Mouse (Mus musculus) v-Abl transformed pro-B cells (cell line): ENCODE measurements at regions not wholly inside any gene's neighbourhood (a gene's known extent, or its start where the extent isn't known, plus 50 kb on each side); places are given as distances from the start of the nearest gene placed in this dataset.
"Not testable (repeated sequence)": the region's sequence is repeated elsewhere in the genome, so short reads cannot be mapped to it uniquely, and the experiment has no call there.

ENCODE experiments used
- in situ Hi-C, 2 experiments: fragments of 400-800 bp; cut with MboI; formaldehyde crosslinking; loops; one replicate each; pipeline ENCODE4 v1.15.1; 2025; ENCODE audit not compliant: unreplicated experiment in 2 of 2

DNA sequence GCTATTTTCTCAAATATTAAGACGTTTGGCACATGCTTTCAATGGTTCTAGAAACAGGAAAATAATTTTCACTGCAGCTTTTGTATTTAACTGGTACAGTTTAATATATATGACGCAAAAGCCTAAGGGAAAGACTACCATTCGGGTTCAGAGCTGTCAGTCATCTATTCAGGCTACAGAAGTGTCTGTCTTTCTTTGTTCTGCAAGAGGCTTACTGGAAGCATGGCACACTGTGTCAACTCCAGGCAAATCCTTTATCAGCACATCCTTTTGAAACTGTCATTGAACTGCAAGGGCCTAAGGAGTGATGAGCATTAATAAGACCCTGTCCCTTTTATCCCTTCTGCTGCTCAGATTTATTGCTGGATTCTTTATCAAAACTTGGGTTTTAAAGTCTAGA, 303.8 kb upstream of the Gm5152 start:
- in situ Hi-C loops, result not testable (repeated sequence)

DNA sequence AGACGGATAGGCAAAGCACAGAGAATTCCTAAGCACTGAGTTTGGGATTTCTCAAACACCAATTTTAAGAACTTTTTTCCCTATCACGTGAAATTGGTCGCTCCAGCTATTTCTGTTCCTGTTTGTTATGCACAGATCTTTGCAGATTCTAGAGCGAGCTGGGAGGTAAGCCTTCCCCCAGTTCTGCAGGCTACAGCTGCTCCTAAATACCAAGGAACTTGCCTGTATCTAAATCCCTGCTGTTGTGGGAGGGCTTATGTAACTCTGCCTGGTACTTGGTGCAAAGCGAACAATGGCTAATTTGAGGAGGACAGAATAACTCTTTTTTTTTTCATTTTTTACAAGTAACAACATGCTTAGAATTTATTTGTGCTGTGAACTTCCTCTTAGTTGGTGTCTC, 316.0 kb upstream of the Gm5152 start:
- in situ Hi-C loops, result no loop called here

DNA sequence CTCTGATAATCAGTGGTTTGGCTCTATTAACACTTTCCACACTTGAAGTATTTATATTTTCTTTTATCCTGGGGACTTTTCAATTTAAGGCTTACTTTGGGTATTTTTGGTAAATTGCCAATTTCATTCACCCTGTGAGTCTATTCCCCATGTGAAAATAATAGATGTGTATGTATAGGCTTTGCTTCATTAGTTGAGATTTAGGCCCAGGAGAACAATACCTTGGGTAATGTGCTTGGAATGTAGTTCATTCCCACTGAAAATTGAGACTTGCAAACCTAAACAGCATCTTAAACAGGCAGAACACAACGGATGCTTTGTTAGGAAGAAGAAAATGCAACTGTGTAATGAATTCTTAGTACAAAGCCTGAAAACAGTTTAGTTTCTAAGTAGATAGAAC, 346.1 kb upstream of the Gm5152 start:
- in situ Hi-C loops, result no loop called here

DNA sequence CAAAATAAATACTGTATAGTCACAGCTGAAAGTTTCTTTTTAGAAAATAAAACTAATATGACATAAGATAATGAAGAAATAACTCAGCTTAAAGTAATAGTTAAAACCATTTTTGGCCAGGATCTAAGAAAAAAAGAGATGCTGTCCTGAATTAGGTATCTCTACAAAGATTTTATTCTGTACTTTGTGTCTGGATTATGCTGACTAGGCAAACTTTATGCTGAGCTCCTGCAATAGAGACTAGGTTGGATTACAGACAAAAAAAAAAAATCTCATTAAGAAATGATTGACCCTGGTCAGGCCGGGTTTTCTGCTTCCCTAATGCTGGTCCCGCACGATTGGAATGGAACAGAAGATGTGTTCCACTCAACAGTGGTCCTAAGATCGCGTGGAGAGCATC, 346.8 kb upstream of the Gm8871 start:
- in situ Hi-C loops, result loop anchor here in 1 of 2 experiments (25.0 kb wide), 1 partner anchor 1138 kb away; no protein-coding TSS in a partner anchor

DNA sequence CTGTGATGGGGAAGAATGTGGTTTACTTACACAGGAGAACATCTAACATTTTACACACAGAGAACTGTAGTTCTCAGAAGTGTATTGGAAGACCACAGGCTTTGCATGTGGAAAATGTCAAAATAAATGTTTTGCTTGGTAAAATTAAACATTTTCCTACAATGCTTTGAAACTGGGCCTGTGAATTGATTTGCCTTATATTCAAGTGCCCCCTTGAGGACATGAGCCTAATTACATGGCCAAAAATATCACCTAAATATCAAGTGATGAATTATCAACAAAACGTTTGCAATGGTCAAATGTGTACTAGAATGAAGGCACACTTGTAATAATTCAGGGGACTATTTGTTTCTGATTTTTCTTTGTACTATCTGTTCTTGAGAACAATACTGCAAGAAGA, 314.4 kb upstream of the Gm8871 start:
- in situ Hi-C loops, result loop anchor here in 1 of 2 experiments (10.0 to 25.0 kb wide), 2 partner anchors 678 to 1496 kb away; no protein-coding TSS in a partner anchor

DNA sequence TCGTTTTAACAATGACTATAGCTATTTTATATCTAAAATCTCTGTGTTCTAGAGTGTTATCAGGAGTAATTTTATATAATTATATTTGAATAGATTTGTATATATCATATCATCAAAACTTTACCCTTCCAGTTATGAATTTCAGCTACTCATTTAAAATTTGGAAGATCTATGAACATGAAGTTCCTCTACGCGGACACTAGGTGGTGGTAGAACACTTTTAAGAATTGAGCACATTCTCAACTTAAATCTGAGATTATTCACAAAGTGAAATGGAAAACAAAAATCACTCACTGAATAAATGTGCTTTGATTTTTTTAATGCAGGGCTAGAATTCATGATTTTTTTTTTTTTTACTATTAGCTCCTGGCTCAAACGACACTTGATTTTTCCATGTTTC, 299.5 kb upstream of the Gm8871 start:
- in situ Hi-C loops, result loop anchor here in 1 of 2 experiments (25.0 kb wide), 1 partner anchor 1511 kb away; no protein-coding TSS in a partner anchor

DNA sequence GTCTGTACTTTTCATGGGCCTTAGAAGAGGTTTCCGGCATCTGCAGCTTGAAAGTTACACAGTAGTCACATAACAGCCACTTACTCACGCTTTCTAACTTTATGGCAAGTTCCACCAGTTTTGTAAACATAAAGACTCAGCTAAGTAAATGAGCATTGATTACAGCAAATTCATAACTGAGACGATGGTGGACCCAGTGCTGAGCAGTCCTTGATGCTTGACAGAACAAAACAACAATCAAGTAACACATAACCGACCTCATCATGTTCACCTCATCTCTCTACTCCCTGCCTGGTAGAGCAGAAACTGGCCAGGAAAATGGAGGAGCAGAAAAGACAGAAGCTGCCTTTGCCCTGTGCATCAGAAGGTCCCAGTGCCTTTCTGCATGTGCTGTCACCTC, 284.3 kb upstream of the Gm8871 start:
- in situ Hi-C loops, result no loop called here

DNA sequence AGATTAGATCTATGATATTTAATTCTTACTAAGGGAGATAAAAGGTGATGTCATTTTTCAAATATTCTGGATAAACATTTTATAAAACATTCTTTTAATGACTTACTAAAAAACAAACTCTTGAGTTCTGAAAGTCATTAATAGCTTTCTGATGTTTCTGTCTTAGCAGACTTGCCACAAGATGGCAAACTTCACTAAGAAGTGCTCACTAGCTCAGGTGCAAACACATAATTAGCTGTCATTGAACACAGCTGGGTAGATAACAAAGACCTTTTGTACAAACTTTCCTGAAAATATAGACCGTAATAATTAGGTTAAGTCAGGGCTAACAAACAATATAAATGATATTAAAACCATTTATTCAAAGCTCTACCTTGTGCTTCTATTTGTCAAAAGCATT, 273.4 kb upstream of the Gm8871 start:
- in situ Hi-C loops, result loop anchor here (5.0 to 10.0 kb wide), 3 partner anchors 1351 to 1888 kb away; no protein-coding TSS in a partner anchor

DNA sequence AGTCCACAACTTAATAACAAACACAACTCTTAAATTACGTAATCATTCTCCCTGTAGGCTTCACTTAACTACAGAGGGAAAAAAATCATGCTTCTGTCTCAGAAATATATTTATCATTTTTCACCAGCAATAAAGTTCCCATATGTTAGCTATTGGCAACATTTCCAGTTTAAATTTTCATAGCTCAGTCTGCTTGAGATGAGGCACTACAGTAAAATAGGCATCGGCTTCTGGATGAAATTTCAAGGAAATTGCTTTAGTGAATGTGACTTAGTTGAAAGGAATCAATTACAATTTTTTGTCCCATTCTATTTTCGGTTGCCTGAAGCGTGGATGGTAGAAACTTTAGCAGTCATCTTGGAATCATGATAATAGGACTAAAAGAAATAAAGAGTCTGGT, 262.1 kb upstream of the Gm8871 start:
- in situ Hi-C loops, result no loop called here

DNA sequence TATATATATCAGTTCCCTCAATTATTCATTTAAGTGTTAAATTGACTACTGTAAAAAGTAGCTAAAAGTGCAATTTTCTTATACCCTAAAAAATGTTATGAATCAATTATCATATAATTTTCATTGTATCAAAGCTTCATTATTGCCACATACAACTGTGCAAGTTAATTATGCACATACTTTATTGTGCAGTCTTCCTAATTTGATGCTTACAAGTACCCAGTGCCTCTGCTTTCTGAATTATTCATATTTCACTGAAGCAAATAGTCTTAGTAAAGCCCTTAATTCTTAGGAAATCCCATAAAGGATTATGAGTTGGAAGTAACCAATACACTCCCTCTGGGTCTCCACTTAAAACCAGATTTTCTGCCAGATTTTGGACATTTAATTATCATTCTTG, 220.5 kb upstream of the Gm8871 start:
- in situ Hi-C loops, result no loop called here

DNA sequence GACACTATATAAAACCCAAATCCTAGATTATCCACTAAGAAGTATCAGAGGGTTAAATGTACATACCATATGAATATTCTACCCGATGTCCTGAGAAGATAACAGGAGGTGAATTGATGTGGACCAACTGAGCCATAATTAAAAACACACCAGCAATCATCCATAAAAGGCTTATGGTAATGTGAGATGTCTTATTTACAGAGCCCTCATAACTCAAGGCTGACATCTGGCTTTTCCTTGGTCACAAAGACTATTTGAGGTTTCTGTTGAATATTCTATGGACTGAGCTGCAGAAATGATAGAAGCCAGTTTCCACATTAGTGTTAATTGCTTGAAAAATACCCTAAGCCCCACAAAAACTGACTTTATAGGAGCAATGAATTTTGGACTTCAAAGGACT, 198.1 kb upstream of the Gm8871 start:
- in situ Hi-C loops, result no loop called here

DNA sequence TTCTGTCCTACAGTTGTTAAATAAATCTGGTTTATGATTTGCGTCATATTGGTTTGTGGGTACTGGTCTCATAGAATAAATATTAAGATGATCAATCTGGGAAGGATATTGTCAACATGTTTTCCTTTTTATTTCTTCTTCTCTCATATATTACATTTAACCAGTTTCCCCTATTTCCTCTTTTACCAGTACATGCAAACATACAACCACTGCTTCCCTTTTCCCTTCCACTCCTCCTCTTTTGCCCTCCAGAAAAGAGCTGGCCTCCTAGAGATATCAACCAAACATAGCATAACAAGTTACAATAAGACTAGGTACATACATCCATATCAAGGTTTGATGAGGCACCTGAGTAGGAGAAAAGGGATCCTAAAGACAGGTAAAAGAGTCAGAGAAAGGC, 180.1 kb upstream of the Gm8871 start:
- in situ Hi-C loops, result no loop called here
